Mouse (Mus musculus): ENCODE data around the gene Sik3. TPM values are rescaled to one million over a fixed set of nuclear protein-coding genes. Genes with fewer than 3 reads are reported as not detected.

Gene Sik3
- polyA plus RNA-seq, 1 experiment from 2014 or later = 10.1 TPM

GRCm38 (mm10) chr9:45985229-45985567 is 27.4 kb upstream of the Sik3 start:
- no peak for ATAC-seq (replicated peaks; ENCODE audit: insufficient number of reproducible peaks, low FRiP score, low TSS enrichment)
- H3K9me3 ChIP-seq (replicated peaks; ENCODE audit: control insufficient read depth, low read length) = no peaks in the 10 kb centered on the region

GRCm38 (mm10) chr9:45999009-45999408 is 13.6 kb upstream of the Sik3 start:
- no peaks in the 10 kb centered on the region for H3K27me3 ChIP-seq (ENCODE audit: control insufficient read depth, insufficient read depth, low read length)
- no peak overlapping the region for H3K4me3 ChIP-seq (ENCODE audit: low read depth, low read length)
- ATAC-seq (replicated peaks; ENCODE audit: insufficient number of reproducible peaks, low FRiP score, low TSS enrichment) = no peak
- no peaks in the 10 kb centered on the region for H3K4me1 ChIP-seq (ENCODE audit: control insufficient read depth, insufficient read depth, low read length)
- 76% methylated on average over 4 of the region's 4 CpGs for WGBS (ENCODE audit: insufficient replicate concordance)
- no peak overlapping the region for H3K4me2 ChIP-seq
- no peaks in the 10 kb centered on the region for H3K36me3 ChIP-seq (ENCODE audit: control insufficient read depth, insufficient read depth, low read length)
- no peaks in the 10 kb centered on the region for H3K9me3 ChIP-seq (replicated peaks; ENCODE audit: control insufficient read depth, low read length)
- no peak overlapping the region for H3K27ac ChIP-seq (ENCODE audit: low read depth, low read length)
- no peak overlapping the region for H3K9ac ChIP-seq (ENCODE audit: low read depth, low read length)

More at GRCm38 (mm10) chr9:45985229-45985567, 27.4 kb upstream of the Sik3 start:
- WGBS (ENCODE audit: insufficient replicate concordance) = 1% methylated on average over 4 of the region's 4 CpGs
- Histone ChIP-seq H3K4me3 (ENCODE audit: low read depth, low read length) (peak overlapping the region; percentile 97), H3K4me2 (peak overlapping the region; percentile 98), H3K4me1 (ENCODE audit: control insufficient read depth, insufficient read depth, low read length) (peaks cover 11% of the 10 kb centered on the region), H3K36me3 (ENCODE audit: control insufficient read depth, insufficient read depth, low read length) (no peaks in the 10 kb centered on the region), H3K9ac (ENCODE audit: low read depth, low read length) (peak overlapping the region; percentile 98), H3K27me3 (ENCODE audit: control insufficient read depth, insufficient read depth, low read length) (no peaks in the 10 kb centered on the region), H3K27ac (ENCODE audit: low read depth, low read length) (peak overlapping the region; percentile 93)

GRCm38 (mm10) chr9:46003729-46004128 is 8.9 kb upstream of the Sik3 start:
- Histone ChIP-seq H3K9ac (ENCODE audit: low read depth, low read length) (no peak overlapping the region), H3K27me3 (ENCODE audit: control insufficient read depth, insufficient read depth, low read length) (no peaks in the 10 kb centered on the region), H3K4me3 (ENCODE audit: low read depth, low read length) (no peak overlapping the region), H3K4me2 (no peak overlapping the region), H3K27ac (ENCODE audit: low read depth, low read length) (no peak overlapping the region), H3K36me3 (ENCODE audit: control insufficient read depth, insufficient read depth, low read length) (no peaks in the 10 kb centered on the region), H3K4me1 (ENCODE audit: control insufficient read depth, insufficient read depth, low read length) (no peaks in the 10 kb centered on the region), H3K9me3 (replicated peaks; ENCODE audit: control insufficient read depth, low read length) (no peaks in the 10 kb centered on the region)
- WGBS (ENCODE audit: insufficient replicate concordance) = 7% methylated on average over 7 of the region's 7 CpGs
- ATAC-seq (replicated peaks; ENCODE audit: insufficient number of reproducible peaks, low FRiP score, low TSS enrichment) = no peak

GRCm38 (mm10) chr9:46004529-46004928 is 8.1 kb upstream of the Sik3 start:
- Histone ChIP-seq H3K9me3 (replicated peaks; ENCODE audit: control insufficient read depth, low read length) (no peaks in the 10 kb centered on the region), H3K27ac (ENCODE audit: low read depth, low read length) (no peak overlapping the region), H3K36me3 (ENCODE audit: control insufficient read depth, insufficient read depth, low read length) (no peaks in the 10 kb centered on the region), H3K4me1 (ENCODE audit: control insufficient read depth, insufficient read depth, low read length) (no peaks in the 10 kb centered on the region), H3K9ac (ENCODE audit: low read depth, low read length) (no peak overlapping the region), H3K4me3 (ENCODE audit: low read depth, low read length) (no peak overlapping the region), H3K27me3 (ENCODE audit: control insufficient read depth, insufficient read depth, low read length) (no peaks in the 10 kb centered on the region), H3K4me2 (no peak overlapping the region)
- WGBS (ENCODE audit: insufficient replicate concordance) = 53% methylated on average over 3 of the region's 3 CpGs
- no peak for ATAC-seq (replicated peaks; ENCODE audit: insufficient number of reproducible peaks, low FRiP score, low TSS enrichment)

- Histone ChIP-seq H3K4me3 (ENCODE audit: low read depth, low read length) (no peak overlapping the region), H3K36me3 (ENCODE audit: control insufficient read depth, insufficient read depth, low read length) (no peaks in the 10 kb centered on the region), H3K4me2 (no peak overlapping the region), H3K4me1 (ENCODE audit: control insufficient read depth, insufficient read depth, low read length) (peaks cover under 1% of the 10 kb centered on the region; the same call in 1 of the 2 replicates), H3K9me3 (replicated peaks; ENCODE audit: control insufficient read depth, low read length) (no peaks in the 10 kb centered on the region), H3K27me3 (ENCODE audit: control insufficient read depth, insufficient read depth, low read length) (no peaks in the 10 kb centered on the region), H3K9ac (ENCODE audit: low read depth, low read length) (no peak overlapping the region), H3K27ac (ENCODE audit: low read depth, low read length) (no peak overlapping the region)
- WGBS (ENCODE audit: insufficient replicate concordance) = 65% methylated on average over 5 of the region's 5 CpGs
- ATAC-seq (replicated peaks; ENCODE audit: insufficient number of reproducible peaks, low FRiP score, low TSS enrichment) = no peak
These were observed 6.4 kb upstream of the Sik3 start for GRCm38 (mm10) chr9:46006224-46006623.

GRCm38 (mm10) chr9:46008931-46009668 is 3.5 kb upstream of the Sik3 start:
- H3K27ac ChIP-seq (ENCODE audit: low read depth, low read length) = no peak overlapping the region
- no peak overlapping the region for H3K4me3 ChIP-seq (ENCODE audit: low read depth, low read length)
- peaks cover 11% of the 10 kb centered on the region for H3K4me1 ChIP-seq (ENCODE audit: control insufficient read depth, insufficient read depth, low read length)
- H3K36me3 ChIP-seq (ENCODE audit: control insufficient read depth, insufficient read depth, low read length) = no peaks in the 10 kb centered on the region
- H3K9ac ChIP-seq (ENCODE audit: low read depth, low read length) = no peak overlapping the region
- H3K9me3 ChIP-seq (replicated peaks; ENCODE audit: control insufficient read depth, low read length) = no peaks in the 10 kb centered on the region
- 72% methylated on average over 7 of the region's 7 CpGs for WGBS (ENCODE audit: insufficient replicate concordance)
- H3K4me2 ChIP-seq = no peak overlapping the region
- H3K27me3 ChIP-seq (ENCODE audit: control insufficient read depth, insufficient read depth, low read length) = no peaks in the 10 kb centered on the region
- ATAC-seq (replicated peaks; ENCODE audit: insufficient number of reproducible peaks, low FRiP score, low TSS enrichment) = no peak

- Histone ChIP-seq H3K9ac (ENCODE audit: low read depth, low read length) (no peak overlapping the region), H3K36me3 (ENCODE audit: control insufficient read depth, insufficient read depth, low read length) (no peaks in the 10 kb centered on the region), H3K4me2 (no peak overlapping the region), H3K27ac (ENCODE audit: low read depth, low read length) (no peak overlapping the region), H3K9me3 (replicated peaks; ENCODE audit: control insufficient read depth, low read length) (no peaks in the 10 kb centered on the region), H3K4me1 (ENCODE audit: control insufficient read depth, insufficient read depth, low read length) (peaks cover 17% of the 10 kb centered on the region), H3K27me3 (ENCODE audit: control insufficient read depth, insufficient read depth, low read length) (no peaks in the 10 kb centered on the region), H3K4me3 (ENCODE audit: low read depth, low read length) (no peak overlapping the region)
- WGBS (ENCODE audit: insufficient replicate concordance) = 69% methylated on average over 1 of the region's 1 CpGs
- ATAC-seq (replicated peaks; ENCODE audit: insufficient number of reproducible peaks, low FRiP score, low TSS enrichment) = no peak
These were observed 3.0 kb upstream of the Sik3 start for GRCm38 (mm10) chr9:46009669-46009983.

GRCm38 (mm10) chr9:46011094-46011970 is 1.3 kb upstream of the Sik3 start:
- no peaks in the 10 kb centered on the region for H3K9me3 ChIP-seq (replicated peaks; ENCODE audit: control insufficient read depth, low read length)
- peak overlapping the region; percentile 74 for H3K9ac ChIP-seq (ENCODE audit: low read depth, low read length)
- H3K27ac ChIP-seq (ENCODE audit: low read depth, low read length) = no peak overlapping the region
- no peak for ATAC-seq (replicated peaks; ENCODE audit: insufficient number of reproducible peaks, low FRiP score, low TSS enrichment)
- no peaks in the 10 kb centered on the region for H3K36me3 ChIP-seq (ENCODE audit: control insufficient read depth, insufficient read depth, low read length)
- H3K4me3 ChIP-seq (ENCODE audit: low read depth, low read length) = no peak overlapping the region; the same call in 1 of the 2 replicates
- H3K4me2 ChIP-seq = peak overlapping the region; percentile 76
- no peaks in the 10 kb centered on the region for H3K27me3 ChIP-seq (ENCODE audit: control insufficient read depth, insufficient read depth, low read length)
- WGBS (ENCODE audit: insufficient replicate concordance) = 51% methylated on average over 3 of the region's 3 CpGs
- peaks cover 31% of the 10 kb centered on the region for H3K4me1 ChIP-seq (ENCODE audit: control insufficient read depth, insufficient read depth, low read length)
